Mouse (Mus musculus) midbrain, postnatal 0 days (tissue): Measurements from ENCODE around the gene Wnk3. TPM values are rescaled to one million over a fixed set of nuclear protein-coding genes. Genes with fewer than 3 reads are reported as not detected.
"Not testable (repeated sequence)": the region's sequence is repeated elsewhere in the genome, so short reads cannot be mapped to it uniquely, and the experiment has no call there.

Source experiments
- ATAC-seq: fragments of 200-750 bp; cut with Nextera tagmentation; 2 replicates; pipeline ENCODE4 v1.8.0; 2017; ENCODE audit warnings: moderate number of reproducible peaks, mild to moderate bottlenecking, moderate TSS enrichment, moderate library complexity; ENCODE audit not compliant: low FRiP score
- DNase-seq: peaks from one replicate; pipeline ENCODE4 v3.0.0-alpha.2; 2015; ENCODE audit warnings: low spot score
- H3K27ac ChIP-seq: fragments of 300-500 bp; sonication (generic); 2 replicates; pipeline ENCODE4 v1.5.1; 2014; ENCODE audit warnings: low read depth, mild to moderate bottlenecking, low read length, mixed read lengths
- H3K27me3 ChIP-seq: fragments of 300-500 bp; sonication (generic); 2 replicates; pipeline ENCODE4 v1.6.1; 2014; ENCODE audit warnings: low read length, control low read depth, mixed read lengths; ENCODE audit not compliant: insufficient read depth
- H3K36me3 ChIP-seq: fragments of 300-500 bp; sonication (generic); 2 replicates; pipeline ENCODE4 v1.6.1; 2014; ENCODE audit warnings: low read length, control low read depth, mixed read lengths; ENCODE audit not compliant: insufficient read depth
- H3K4me1 ChIP-seq: fragments of 300-500 bp; sonication (generic); 2 replicates; pipeline ENCODE4 v1.6.1; 2014; ENCODE audit warnings: mild to moderate bottlenecking, control low read depth, antibody characterized with exemption, low read length, mixed read lengths; ENCODE audit not compliant: insufficient read depth
- H3K4me2 ChIP-seq: fragments of 300-500 bp; sonication (generic); 2 replicates; pipeline ENCODE4 v1.6.1; 2014; ENCODE audit warnings: low read depth, mild to moderate bottlenecking, low read length, mixed read lengths; ENCODE audit not compliant: poor library complexity, severe bottlenecking
- H3K4me3 ChIP-seq: fragments of 300-500 bp; sonication (generic); 2 replicates; pipeline ENCODE4 v1.5.1; 2014; ENCODE audit warnings: low read depth, mild to moderate bottlenecking, low read length, moderate library complexity
- H3K9ac ChIP-seq: fragments of 300-500 bp; sonication (generic); replicated peaks from 2 replicates; pipeline ENCODE4 v1.6.1; 2014; ENCODE audit warnings: mild to moderate bottlenecking, low read length, moderate library complexity, mixed read lengths; ENCODE audit not compliant: poor library complexity, severe bottlenecking
- H3K9me3 ChIP-seq: fragments of 300-500 bp; sonication (generic); 2 replicates; pipeline ENCODE4 v1.6.1; 2016; ENCODE audit warnings: low read length, control low read depth
- CTCF ChIP-seq: IDR thresholded peaks from 2 replicates; pipeline ENCODE4 v1.5.1; 2016; ENCODE audit warnings: antibody characterized with exemption, mild to moderate bottlenecking
- WGBS: fragments of 180-500 bp; shearing (Covaris S2); extraction: QIAGEN DNeasy Blood & Tissue Kit; methylation state at CpG from one replicate; pipeline ENCODE4 v1.1.7; 2014; 5-methylcytosine and 5-hydroxymethylcytosine counted together
- polyA plus RNA-seq: library from polyadenylated mRNA; unstranded; fragments of >200 nt; fragmentation: Nextera tagmentation; extraction: Ambion mirVana; gene quantifications from 2 replicates; pipeline ENCODE4 v1.2.1, GENCODE M21; 2015
- total RNA-seq: library from RNA; depleted of rRNA; stranded (reverse); fragments of >200 nt; gene quantifications from 2 replicates; pipeline ENCODE4 v1.2.3, GENCODE M21; 2014; rRNA removed

Wnk3 gene
- total RNA-seq (74.5 and 80.0 TPM in 2 replicates), polyA plus RNA-seq (12.6 and 15.2 TPM in 2 replicates)

DNA sequence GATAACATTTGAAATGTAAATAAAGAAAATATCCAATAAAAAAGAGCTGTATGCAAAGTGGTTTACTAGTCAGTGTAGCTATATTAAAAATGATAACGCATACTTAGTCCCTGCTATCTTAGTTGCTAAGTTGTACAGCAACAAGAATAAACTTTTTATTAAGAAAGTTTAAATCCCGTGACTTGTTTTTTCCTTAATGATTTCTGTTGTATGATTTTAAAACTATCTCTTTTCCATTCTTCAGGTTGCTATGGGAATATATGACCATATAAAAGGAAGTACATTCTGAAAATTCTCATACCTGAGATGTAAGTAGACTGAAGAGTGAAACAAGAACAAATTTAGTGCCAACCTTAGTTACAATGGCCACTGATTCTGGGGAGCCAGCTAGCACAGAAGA lies at the start of gene Wnk3:
Gene Wnk3 (plus strand): TSS at position 301 of the 400 bp plus-strand sequence.
- no peak for TF ChIP-seq CTCF
- Histone ChIP-seq H3K4me2 (no peak within 1 kb of the TSS), H3K4me1 (no peaks in the 10 kb centered on the region), H3K9ac (no peak within 1 kb of the TSS), H3K36me3 (no peaks in the 10 kb centered on the region), H3K27me3 (no peaks in the 10 kb centered on the region), H3K9me3 (no peaks in the 10 kb centered on the region), H3K27ac (no peak within 1 kb of the TSS), H3K4me3 (no peak within 1 kb of the TSS)
- ATAC-seq (no peak), DNase-seq (no peak)
- 94% methylated on average over 2 of the region's 2 CpGs for WGBS

DNA sequence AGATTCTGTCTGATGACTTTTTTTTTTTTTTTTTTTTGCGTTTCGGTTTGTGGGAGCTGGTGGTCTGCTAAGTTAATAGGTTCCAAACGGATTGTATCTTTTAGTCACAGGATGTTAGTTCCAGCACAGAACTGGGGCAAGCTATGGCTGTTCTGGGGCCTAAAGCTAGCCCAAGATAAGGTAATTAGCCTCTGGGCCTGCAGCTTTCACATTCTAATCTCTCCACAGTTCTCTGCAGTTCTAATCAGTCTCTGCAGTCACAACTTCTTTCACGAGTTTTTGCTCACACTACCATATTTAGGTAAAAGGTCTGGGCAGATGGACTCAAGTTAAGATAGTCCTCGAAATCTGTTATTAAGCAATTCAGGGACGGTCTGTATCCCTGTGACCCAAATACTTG lies 39.5 kb upstream of the Wnk3 start:
- DNase-seq (no peak), ATAC-seq (no peak)
- H3K9me3 ChIP-seq, result no peaks in the 10 kb centered on the region
- no peak overlapping the region for H3K4me2 ChIP-seq
- H3K4me1 ChIP-seq, result no peaks in the 10 kb centered on the region
- no peak overlapping the region for H3K9ac ChIP-seq
- whole genome bisulfite sequencing, result 79% methylated on average over 6 of the region's 6 CpGs
- no peak overlapping the region for H3K27ac ChIP-seq
- no peaks in the 10 kb centered on the region for H3K36me3 ChIP-seq
- no peak overlapping the region for H3K4me3 ChIP-seq
- TF ChIP-seq CTCF, result no peak
- no peaks in the 10 kb centered on the region for H3K27me3 ChIP-seq

DNA sequence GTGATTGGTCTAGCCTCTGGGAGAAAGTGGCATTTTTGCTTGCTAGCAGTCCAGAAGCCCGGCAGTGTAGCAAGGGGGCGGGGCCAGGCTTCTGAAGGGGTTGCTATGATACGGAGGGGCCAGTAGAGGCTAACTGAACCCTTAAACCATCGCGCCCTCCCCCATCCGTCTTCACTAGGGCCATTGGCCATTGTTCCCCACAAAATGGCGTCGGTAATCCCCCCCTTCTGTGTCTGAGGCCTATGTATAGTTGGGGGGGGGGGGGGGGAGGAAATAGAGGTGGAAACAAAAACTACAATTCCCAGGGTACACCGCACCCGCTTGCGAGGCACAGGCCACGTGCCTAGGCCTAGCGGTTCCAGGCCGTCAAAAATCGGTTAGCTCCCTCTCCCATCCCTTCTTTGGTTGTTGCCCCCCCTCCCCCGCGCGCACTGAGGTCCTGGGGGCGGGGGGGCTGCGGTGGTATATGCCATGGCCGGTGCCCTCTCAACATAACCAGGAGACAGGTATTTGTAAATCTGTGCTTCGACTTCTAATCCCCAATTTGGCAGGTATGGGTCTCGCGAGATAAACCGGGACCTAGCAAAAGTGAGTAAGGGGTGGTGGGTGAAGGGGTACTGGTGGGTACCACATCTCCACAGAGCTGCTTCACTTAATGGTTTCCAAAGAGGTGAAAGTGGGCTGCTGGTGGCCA lies 29.3 kb upstream of the Wnk3 start:
- Histone ChIP-seq H3K4me2 (peak overlapping the region; percentile 42), H3K36me3 (no peaks in the 10 kb centered on the region), H3K27me3 (no peaks in the 10 kb centered on the region), H3K9me3 (no peaks in the 10 kb centered on the region), H3K27ac (peak overlapping the region; percentile 90), H3K4me1 (no peaks in the 10 kb centered on the region), H3K9ac (peak overlapping the region; percentile 65), H3K4me3 (peak overlapping the region; percentile 47)
- peak; percentile 85 for DNase-seq
- 23% methylated on average over 22 of the region's 25 CpGs for WGBS
- TF ChIP-seq CTCF, result no peak
- ATAC-seq, result peak; percentile 83

DNA sequence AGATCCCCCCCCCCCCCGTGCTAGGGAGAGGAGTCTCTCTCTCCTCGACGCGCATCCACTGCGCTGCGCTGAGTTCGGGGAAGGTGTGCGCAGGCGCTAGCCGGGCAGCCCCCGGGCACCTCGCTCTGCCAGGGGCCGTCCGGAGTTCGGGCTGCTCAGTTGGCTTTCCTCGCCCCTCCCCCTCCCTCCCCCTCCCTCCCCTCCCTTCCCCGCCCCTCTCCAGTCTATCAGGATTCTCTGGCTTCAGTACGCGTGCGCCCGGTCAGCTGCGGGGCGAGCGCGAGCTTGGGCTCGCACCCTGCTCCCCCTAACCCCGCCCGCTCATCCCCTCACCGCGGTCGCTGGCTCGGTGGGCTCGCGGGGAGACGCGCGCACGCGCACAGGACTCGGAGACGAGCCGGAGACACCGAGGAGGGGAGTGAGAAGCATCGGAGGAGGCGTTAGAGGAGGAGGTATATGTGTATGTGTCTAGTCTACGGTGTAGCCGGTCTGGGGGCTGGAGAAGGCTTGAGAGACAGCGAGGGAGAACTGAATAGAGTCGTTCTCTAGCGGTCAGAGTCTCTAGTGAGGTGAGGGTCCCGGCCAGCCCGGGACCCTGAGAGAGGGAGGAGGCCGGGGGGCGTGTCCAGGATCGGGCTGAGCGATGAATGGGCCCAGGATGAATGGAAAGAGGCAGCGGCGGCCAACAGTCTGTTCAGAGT lies 28.5 kb upstream of the Wnk3 start:
- no peaks in the 10 kb centered on the region for H3K36me3 ChIP-seq
- DNase-seq (peak; percentile 93), ATAC-seq (peak; percentile 95)
- H3K27ac ChIP-seq, result peak overlapping the region; percentile 90
- no peak for TF ChIP-seq CTCF
- H3K4me3 ChIP-seq, result peak overlapping the region; percentile 47
- peak overlapping the region; percentile 42 for H3K4me2 ChIP-seq
- no peaks in the 10 kb centered on the region for H3K4me1 ChIP-seq
- 22% methylated on average over 46 of the region's 58 CpGs for WGBS
- no peaks in the 10 kb centered on the region for H3K9me3 ChIP-seq
- no peaks in the 10 kb centered on the region for H3K27me3 ChIP-seq
- peak overlapping the region; percentile 65 for H3K9ac ChIP-seq

DNA sequence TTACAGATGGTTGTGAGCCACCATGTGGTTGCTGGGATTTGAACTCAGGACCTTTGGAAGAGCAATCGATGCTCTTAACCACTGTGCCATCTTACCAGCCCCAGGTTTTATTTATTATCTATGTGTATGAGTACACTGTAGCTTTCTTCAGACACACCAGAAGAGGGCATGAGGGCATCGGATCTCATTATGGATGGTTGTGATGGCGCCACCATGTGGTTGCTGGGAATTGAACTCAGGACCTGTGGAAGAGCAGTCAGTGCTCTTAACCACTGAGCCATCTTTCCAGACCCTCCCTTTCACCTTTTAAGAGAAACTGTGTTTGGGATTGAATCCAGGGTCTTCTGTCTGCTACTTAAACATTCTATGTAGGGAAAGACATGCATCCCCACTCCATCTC lies 24.7 kb upstream of the Wnk3 start:
- TF ChIP-seq CTCF, result peak; percentile 23
- H3K9ac ChIP-seq, H3K9me3 ChIP-seq, DNase-seq, ATAC-seq, H3K27me3 ChIP-seq, H3K4me3 ChIP-seq, H3K36me3 ChIP-seq, H3K27ac ChIP-seq, H3K4me1 ChIP-seq, H3K4me2 ChIP-seq: not testable (repeated sequence)
- 64% methylated on average over 3 of the region's 3 CpGs for WGBS

DNA sequence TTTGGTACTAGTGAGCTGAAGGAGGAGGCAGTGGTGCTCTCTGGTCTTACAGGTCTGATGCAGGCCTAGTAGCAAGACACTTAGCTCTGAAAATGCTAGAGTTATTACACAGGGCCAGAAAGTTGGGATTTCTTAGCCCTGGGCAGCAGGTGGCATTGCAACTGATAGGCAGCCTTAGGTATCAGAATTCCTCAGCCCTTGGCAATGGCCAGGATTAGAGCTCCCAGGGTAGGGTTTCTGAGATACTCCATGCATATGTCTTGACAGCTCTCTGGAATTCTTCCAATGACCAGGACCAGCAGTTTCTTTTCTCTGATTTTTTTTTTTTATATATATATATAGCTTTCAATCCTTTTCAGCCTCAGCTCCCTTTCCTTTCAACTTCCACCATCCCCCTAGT lies 100.5 kb downstream of the Wnk3 start:
- TF ChIP-seq CTCF, result no peak
- Histone ChIP-seq H3K9ac (no peak overlapping the region), H3K27me3 (no peaks in the 10 kb centered on the region), H3K27ac (no peak overlapping the region), H3K4me1 (no peaks in the 10 kb centered on the region), H3K36me3 (no peaks in the 10 kb centered on the region; the same call in 1 of the 2 replicates), H3K4me3 (no peak overlapping the region), H3K9me3 (no peaks in the 10 kb centered on the region), H3K4me2 (no peak overlapping the region)
- DNase-seq (peak; percentile 3), ATAC-seq (no peak)
